Mouse (Mus musculus) adrenal gland, postnatal 0 days (tissue): ENCODE results near the gene Gm5916. TPM values are rescaled to one million over a fixed set of nuclear protein-coding genes. Genes with fewer than 3 reads are reported as not detected.

ENCODE experiments used
- polyA plus RNA-seq: library from polyadenylated mRNA; unstranded; fragments of >200 nt; fragmentation: Nextera tagmentation; extraction: Ambion mirVana; gene quantifications from 2 replicates; pipeline ENCODE4 v1.2.1, GENCODE M21; 2015

Gm5916 gene
- not detected in 2 replicates for polyA plus RNA-seq

GRCm38 (mm10) chr9:36128679-36129078 is at the start of gene Gm5916:
Gene Gm5916, minus strand, starts transcription at chr9:36128779.

Other genes starting within 250 kb of the Gm5916 start
- not detected in 2 replicates for gene 9230113P08Rik, start 220.4 kb downstream of the Gm5916 start, polyA plus RNA-seq